Mouse (Mus musculus) testis, adult 2 months (tissue): Measurements from ENCODE around the gene Kcnt2.

ENCODE experiments used
- CTCF ChIP-seq: fragments of 200-500 bp; IDR thresholded peaks from 2 replicates; pipeline ENCODE4 v1.5.1; 2012; ENCODE audit warnings: low read depth, mild to moderate bottlenecking, inconsistent platforms, low read length, moderate library complexity; ENCODE audit not compliant: control insufficient read depth, insufficient read depth, insufficient replicate concordance
- POLR2A ChIP-seq: fragments of 200-500 bp; IDR thresholded peaks from 2 replicates; pipeline ENCODE4 v1.6.1; 2012; ENCODE audit warnings: low read depth, mild to moderate bottlenecking, inconsistent platforms, low read length, moderate library complexity; ENCODE audit not compliant: control insufficient read depth

- TF ChIP-seq POLR2A (no peak), CTCF (no peak)
Measured at GRCm38 (mm10) chr1:140266643-140267286, 20.8 kb downstream of the Kcnt2 start.
